Comparison of ENCODE assay signal across 15 mouse cellular contexts in the genomic region with DNA sequence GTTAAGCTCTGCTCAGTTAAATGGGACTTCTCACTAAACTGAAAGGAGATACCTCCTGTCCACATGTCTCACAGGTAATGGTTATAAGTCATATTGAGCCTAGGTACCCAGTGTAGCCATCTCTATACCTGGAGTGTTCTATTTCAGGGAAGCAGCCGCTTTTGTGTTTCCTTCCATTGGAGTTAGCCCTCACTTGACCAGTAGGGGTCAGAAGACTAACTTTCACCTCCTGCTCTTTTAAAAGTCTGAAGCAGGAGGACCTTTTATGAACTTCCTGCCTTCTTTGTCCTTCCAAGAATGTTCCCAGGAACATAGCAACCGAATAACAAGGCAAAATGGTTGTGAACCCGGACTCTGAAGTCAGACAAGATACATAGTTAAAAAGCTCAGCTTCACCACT.
DNase-seq lines count a peak whose midpoint lies in the region; ATAC-seq and TF ChIP-seq lines count a peak whose summit lies in the region.
"Had no signal": no experiment of that assay in that cellular context is flagged by ENCODE, and none has a peak within 500 bp of the region (broad histone marks: within the 10 kb centered on the region; RNA-seq: fewer than 3 reads in every experiment).

No protein-coding gene starts in this region.

- no peaks in the 10 kb centered on the region for H3K27me3 ChIP-seq in intestine, postnatal 0 days (replicated peaks; ENCODE audit: control insufficient read depth, insufficient read depth, low read length)
- H3K27me3 ChIP-seq in intestine, embryonic 16.5 days (replicated peaks; ENCODE audit: control insufficient read depth, insufficient read depth, low read length): no peaks in the 10 kb centered on the region
- H3K27me3 ChIP-seq in midbrain, postnatal 0 days (ENCODE audit: insufficient read depth, low read length): no peaks in the 10 kb centered on the region
- peaks cover 4% of the 10 kb centered on the region; the same call in 1 of the 2 replicates for H3K27me3 ChIP-seq in midbrain, embryonic 10.5 days (ENCODE audit: low read depth, poor library complexity, severe bottlenecking)
- no peaks in the 10 kb centered on the region for H3K27me3 ChIP-seq in midbrain, embryonic 15.5 days (replicated peaks)
- H3K27me3 ChIP-seq: heart, embryonic 15.5 days; intestine, embryonic 15.5 days; liver, embryonic 15.5 days had no signal

- H3K4me1 ChIP-seq in intestine, postnatal 0 days (replicated peaks; ENCODE audit: control insufficient read depth, insufficient read depth, low read length): no peaks in the 10 kb centered on the region
- H3K4me1 ChIP-seq in intestine, embryonic 16.5 days (ENCODE audit: control insufficient read depth, insufficient read depth, low read length): no peaks in the 10 kb centered on the region
- no peaks in the 10 kb centered on the region for H3K4me1 ChIP-seq in midbrain, postnatal 0 days (ENCODE audit: insufficient read depth, low read length)
- peaks cover 26% of the 10 kb centered on the region for H3K4me1 ChIP-seq in midbrain, embryonic 10.5 days
- H3K4me1 ChIP-seq in midbrain, embryonic 15.5 days: peaks cover 20% of the 10 kb centered on the region
- H3K4me1 ChIP-seq: intestine, embryonic 15.5 days; liver, embryonic 15.5 days had no signal

- no peak overlapping the region for H3K4me2 ChIP-seq in intestine, postnatal 0 days (replicated peaks; ENCODE audit: low read depth)
- H3K4me2 ChIP-seq in intestine, embryonic 16.5 days (ENCODE audit: low read depth, low read length): no peak overlapping the region
- no peak overlapping the region for H3K4me2 ChIP-seq in midbrain, postnatal 0 days (ENCODE audit: low read depth, low read length, poor library complexity, severe bottlenecking)
- H3K4me2 ChIP-seq in midbrain, embryonic 15.5 days: no peak overlapping the region
- H3K4me2 ChIP-seq: heart, embryonic 15.5 days; intestine, embryonic 15.5 days; liver, embryonic 15.5 days had no signal

- no peak overlapping the region for H3K4me3 ChIP-seq in intestine, postnatal 0 days (ENCODE audit: low read depth, low read length)
- no peak overlapping the region for H3K4me3 ChIP-seq in intestine, embryonic 16.5 days (ENCODE audit: low read length)
- H3K4me3 ChIP-seq in midbrain, postnatal 0 days (ENCODE audit: low read depth, low read length): no peak overlapping the region
- H3K4me3 ChIP-seq in midbrain, embryonic 10.5 days: no peak overlapping the region
- no peak overlapping the region for H3K4me3 ChIP-seq in midbrain, embryonic 15.5 days
- H3K4me3 ChIP-seq: heart, embryonic 15.5 days; intestine, embryonic 15.5 days; liver, embryonic 15.5 days had no signal

- H3K9me3 ChIP-seq in intestine, postnatal 0 days (ENCODE audit: control insufficient read depth): no peaks in the 10 kb centered on the region
- no peaks in the 10 kb centered on the region for H3K9me3 ChIP-seq in intestine, embryonic 16.5 days (ENCODE audit: control insufficient read depth, low read length)
- H3K9me3 ChIP-seq in midbrain, postnatal 0 days (ENCODE audit: low read length): no peaks in the 10 kb centered on the region
- no peaks in the 10 kb centered on the region for H3K9me3 ChIP-seq in midbrain, embryonic 10.5 days (replicated peaks)
- no peaks in the 10 kb centered on the region for H3K9me3 ChIP-seq in midbrain, embryonic 15.5 days
- H3K9me3 ChIP-seq: heart, embryonic 15.5 days; intestine, embryonic 15.5 days; liver, embryonic 15.5 days had no signal

- peak; percentile 64 for TF ChIP-seq CTCF in intestine, postnatal 0 days (IDR thresholded peaks at IDR 0.05; ENCODE audit: low read depth)
- TF ChIP-seq CTCF in midbrain, postnatal 0 days (IDR thresholded peaks at IDR 0.05): peak; percentile 30; the same call in 1 of the 2 replicates
- peak; percentile 34; the same call in 1 of the 2 replicates for TF ChIP-seq CTCF in brain, embryonic 14.5 days (IDR thresholded peaks at IDR 0.05; ENCODE audit: borderline replicate concordance, extremely low read depth, insufficient read depth, insufficient read length)

- no peak overlapping the region for H3K27ac ChIP-seq in intestine, postnatal 0 days (ENCODE audit: low read depth, low read length)
- no peak overlapping the region for H3K27ac ChIP-seq in intestine, embryonic 16.5 days (ENCODE audit: low read length)
- no peak overlapping the region for H3K27ac ChIP-seq in midbrain, postnatal 0 days (ENCODE audit: low read depth, low read length)
- no peak overlapping the region for H3K27ac ChIP-seq in midbrain, embryonic 10.5 days (replicated peaks)
- H3K27ac ChIP-seq in midbrain, embryonic 15.5 days: no peak overlapping the region
- H3K27ac ChIP-seq: heart, embryonic 15.5 days; intestine, embryonic 15.5 days; liver, embryonic 15.5 days had no signal

- no peak for DNase-seq in midbrain, postnatal 0 days (ENCODE audit: low spot score)
- no peak for DNase-seq in midbrain, embryonic 10.5 days (ENCODE audit: low spot score)
- no peak for DNase-seq in brain, embryonic 14.5 days (ENCODE audit: low read depth)
- no peak for DNase-seq in spleen, postnatal 36 days (ENCODE audit: low spot score in 2 of 2)
- DNase-seq: adrenal gland, postnatal 36 days; cerebellum, adult 9-11 months; layer of hippocampus, postnatal 36 days had no signal

- ATAC-seq in intestine, postnatal 0 days: no peak
- ATAC-seq in intestine, embryonic 16.5 days: no peak
- no peak for ATAC-seq in midbrain, postnatal 0 days (ENCODE audit: low FRiP score)
- ATAC-seq in erythroid progenitor cell, adult 5-6 weeks (replicated peaks; ENCODE audit: low FRiP score, poor library complexity, severe bottlenecking): no peak
- no peak for ATAC-seq in midbrain, embryonic 15.5 days (replicated peaks)
- ATAC-seq: intestine, embryonic 15.5 days; midbrain, embryonic 16.5 days had no signal

- 77% methylated on average over 3 of the region's 3 CpGs for WGBS in intestine, postnatal 0 days
- WGBS in intestine, embryonic 16.5 days: 78% methylated on average over 3 of the region's 3 CpGs
- 79% methylated on average over 3 of the region's 3 CpGs for WGBS in midbrain, postnatal 0 days
- 71% methylated on average over 3 of the region's 3 CpGs for WGBS in midbrain, embryonic 10.5 days
- WGBS in midbrain, embryonic 15.5 days: 74% methylated on average over 3 of the region's 3 CpGs

- no peaks in the 10 kb centered on the region for H3K36me3 ChIP-seq in intestine, postnatal 0 days (ENCODE audit: control insufficient read depth, insufficient read depth)
- H3K36me3 ChIP-seq in intestine, embryonic 16.5 days (ENCODE audit: control insufficient read depth, insufficient read depth, low read length): no peaks in the 10 kb centered on the region
- no peaks in the 10 kb centered on the region for H3K36me3 ChIP-seq in midbrain, postnatal 0 days (ENCODE audit: insufficient read depth, low read length)
- no peaks in the 10 kb centered on the region for H3K36me3 ChIP-seq in midbrain, embryonic 10.5 days
- H3K36me3 ChIP-seq in midbrain, embryonic 15.5 days (replicated peaks): no peaks in the 10 kb centered on the region
- H3K36me3 ChIP-seq: heart, embryonic 15.5 days; intestine, embryonic 15.5 days; liver, embryonic 15.5 days had no signal

- TF ChIP-seq POLR2A in brain, embryonic 14.5 days (IDR thresholded peaks at IDR 0.05; ENCODE audit: borderline replicate concordance, extremely low read depth, insufficient read depth, insufficient read length, poor library complexity, severe bottlenecking): no peak

- H3K9ac ChIP-seq in intestine, postnatal 0 days (ENCODE audit: low read depth, low read length): no peak overlapping the region
- no peak overlapping the region for H3K9ac ChIP-seq in intestine, embryonic 16.5 days (ENCODE audit: low read depth, low read length)
- no peak overlapping the region for H3K9ac ChIP-seq in midbrain, postnatal 0 days (replicated peaks; ENCODE audit: low read length, poor library complexity, severe bottlenecking)
- H3K9ac ChIP-seq in midbrain, embryonic 15.5 days: no peak overlapping the region
- H3K9ac ChIP-seq: heart, embryonic 15.5 days; intestine, embryonic 15.5 days; liver, embryonic 15.5 days had no signal
